Mouse (Mus musculus): ENCODE data around the gene Apol7e. TPM values are rescaled to one million over a fixed set of nuclear protein-coding genes. Genes with fewer than 3 reads are reported as not detected.
"Not testable (repeated sequence)": the region's sequence is repeated elsewhere in the genome, so short reads cannot be mapped to it uniquely, and the experiment has no call there.

The Apol7e gene
- under 1 TPM in 1 of 2 experiments, not detected in 1; 0.96 TPM for total RNA-seq (2021)
- long read RNA-seq, experiment 1, partial matches to known transcripts = 0 of 2 reads
- long read RNA-seq, experiment 1, other reads (novel, unspliced or antisense) = 2 of 2 reads
- long read RNA-seq, experiment 2, partial matches to known transcripts = 0 of 2 reads
- long read RNA-seq, experiment 2, other reads (novel, unspliced or antisense) = 2 of 2 reads

GRCm38 (mm10) chr15:77698656-77699055 is at the start of gene Apol7e:
Gene Apol7e, plus strand, starts transcription at chr15:77698857.
- intact Hi-C loops (cut with DNase I); DNase-seq: not testable (repeated sequence)

DNA sequence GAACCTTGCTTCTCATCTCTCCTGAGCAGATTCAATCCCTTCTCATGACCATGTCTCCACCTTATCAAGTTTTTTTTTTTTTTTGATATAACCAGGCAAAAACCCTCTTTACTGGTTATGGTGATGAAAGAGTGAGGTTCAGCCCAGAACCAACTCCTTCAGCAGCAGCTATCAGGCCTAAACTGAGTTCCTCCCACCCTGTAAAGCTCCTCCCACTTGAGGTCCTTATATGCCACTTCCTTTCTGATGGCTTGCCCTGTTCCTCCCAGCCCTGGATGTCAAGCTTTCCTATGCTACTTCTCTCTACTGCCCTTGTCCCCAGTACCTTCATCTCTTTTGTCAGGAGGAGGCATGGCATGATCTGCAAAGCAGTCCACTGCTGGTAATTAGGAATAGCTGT is 47.5 kb upstream of the Apol7e start:
- intact Hi-C loops (cut with DNase I); DNase-seq: not testable (repeated sequence)

DNA sequence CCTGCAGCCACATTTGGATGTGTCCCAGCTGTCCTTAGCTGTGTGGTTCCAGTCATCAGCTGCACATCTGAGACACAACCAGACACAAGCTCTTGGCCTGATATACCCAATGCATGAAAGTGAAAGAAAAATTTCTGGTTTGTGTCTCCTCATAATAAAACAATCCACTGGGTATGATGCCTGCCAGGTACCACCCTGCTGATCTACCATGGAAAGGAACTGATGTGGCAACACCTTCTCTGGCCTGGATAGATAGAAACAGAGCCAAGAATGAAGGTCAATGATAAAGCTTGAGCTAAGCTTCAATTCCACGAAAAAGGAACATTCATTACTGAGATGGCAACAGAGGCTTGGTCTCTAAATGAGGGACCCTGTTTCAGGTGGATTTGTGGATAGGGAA is 38.9 kb upstream of the Apol7e start:
- intact Hi-C loops (cut with DNase I); DNase-seq: not testable (repeated sequence)

GRCm38 (mm10) chr15:77661841-77662240 is 36.8 kb upstream of the Apol7e start:
- DNase-seq; intact Hi-C loops (cut with DNase I): not testable (repeated sequence)

DNA sequence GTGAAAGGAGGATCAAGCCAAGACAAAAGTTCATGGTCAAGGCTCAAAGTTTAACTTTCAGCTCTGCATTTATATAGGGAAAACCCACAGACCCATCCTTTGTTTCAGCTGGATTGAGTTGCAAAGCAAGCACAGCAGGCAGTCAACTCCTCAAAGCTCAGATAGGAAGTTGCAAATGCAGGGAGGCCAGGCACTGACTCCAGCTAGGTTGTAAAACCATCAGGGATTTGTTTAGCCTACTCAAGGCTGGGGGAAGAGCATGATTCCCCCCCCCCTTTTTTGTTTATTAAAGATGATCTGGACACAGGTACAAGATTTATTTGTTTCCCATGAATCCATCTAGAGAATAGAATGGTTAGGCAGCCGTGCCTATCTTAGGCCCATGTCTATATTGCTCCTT is 24.6 kb upstream of the Apol7e start:
- DNase-seq; intact Hi-C loops (cut with DNase I): not testable (repeated sequence)

DNA sequence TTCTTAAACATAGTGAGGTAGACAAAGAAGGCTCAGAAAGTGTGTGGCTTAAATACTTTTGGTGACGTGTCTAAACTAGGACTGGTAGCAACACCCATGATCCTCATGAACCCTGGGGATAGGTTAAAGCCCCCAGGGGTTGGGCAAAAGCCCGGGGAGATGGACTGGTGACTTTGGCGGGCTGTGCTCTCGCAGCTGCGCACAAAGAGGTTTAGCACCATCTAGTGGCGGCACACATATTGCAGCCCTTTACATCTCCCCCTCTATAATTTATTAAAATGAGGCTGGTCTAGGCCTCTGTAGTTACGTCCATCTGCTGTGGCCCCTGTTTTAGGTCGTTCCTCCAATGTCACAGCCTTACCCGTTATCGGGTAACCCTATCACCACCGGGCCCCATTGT is 14.7 kb upstream of the Apol7e start:
- intact Hi-C loops (cut with DNase I) = not testable (repeated sequence)

GRCm38 (mm10) chr15:77691532-77692311 is 6.9 kb upstream of the Apol7e start:
- DNase-seq; intact Hi-C loops (cut with DNase I): not testable (repeated sequence)

More for the DNA sequence above, 14.7 kb upstream of the Apol7e start:
- DNase-seq = peak; percentile 6 to 14

GRCm38 (mm10) chr15:77694687-77695295 is 3.9 kb upstream of the Apol7e start:
- peak in 1 of 2 experiments; percentile 11 for DNase-seq
- intact Hi-C loops (cut with DNase I) = not testable (repeated sequence)

DNA sequence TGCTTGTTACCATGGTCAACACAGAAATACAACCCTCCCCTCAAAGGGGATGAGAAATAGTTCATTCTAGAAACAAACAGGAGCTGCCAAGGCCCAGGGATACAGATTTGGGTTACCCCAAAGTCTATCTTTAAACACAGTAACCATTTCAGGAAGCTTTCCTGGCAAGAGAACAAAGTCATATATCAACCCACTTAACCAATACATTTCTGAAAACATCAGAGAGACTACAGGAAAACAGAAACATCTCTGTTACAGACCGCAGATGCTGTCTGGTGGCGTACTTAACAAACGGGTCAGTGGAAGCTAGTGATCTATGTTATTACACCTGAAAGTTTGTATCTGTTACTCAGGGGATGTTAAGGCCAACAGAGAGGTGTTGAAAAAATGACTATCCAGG is 6.6 kb downstream of the Apol7e start:
- DNase-seq; intact Hi-C loops (cut with DNase I): not testable (repeated sequence)

DNA sequence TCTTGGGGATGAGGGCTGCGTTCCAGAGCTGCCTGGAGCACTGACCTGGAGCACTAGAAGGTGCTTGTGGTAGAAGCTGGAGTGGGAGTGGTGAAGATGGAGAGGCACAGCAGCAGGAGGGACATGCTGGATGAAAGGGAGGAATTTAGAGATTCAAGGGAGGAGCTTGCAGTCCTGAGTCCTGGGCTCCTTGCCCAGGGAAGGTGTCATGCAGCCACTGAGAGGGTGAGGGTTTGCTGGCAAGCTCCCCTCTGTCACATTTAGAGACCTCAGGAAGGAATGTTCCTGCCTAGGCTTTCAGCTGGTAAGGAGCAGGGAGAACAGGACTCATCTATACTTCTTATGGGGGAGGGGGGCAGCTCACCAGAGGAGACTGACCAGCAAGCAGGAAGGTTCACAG is 10.3 kb downstream of the Apol7e start:
- DNase-seq; intact Hi-C loops (cut with DNase I): not testable (repeated sequence)

DNA sequence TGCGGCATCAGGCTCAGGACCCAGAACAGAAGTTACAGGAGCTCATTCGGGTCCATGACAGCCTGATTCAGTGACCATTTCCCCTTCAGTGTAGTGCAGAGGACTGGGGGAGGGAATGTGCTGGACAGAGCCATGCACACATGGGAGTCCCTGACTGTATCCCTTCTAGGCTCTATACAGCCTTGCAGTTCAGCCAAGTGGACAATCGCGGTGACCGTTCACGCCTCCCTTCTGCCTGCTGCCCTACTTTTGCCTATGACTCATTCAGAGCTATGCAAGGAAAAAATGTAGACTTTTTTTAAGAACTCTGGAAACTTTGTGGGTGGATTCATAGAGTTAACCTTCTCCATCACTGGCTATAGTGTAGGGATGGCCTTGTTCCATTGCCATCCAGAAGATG is 19.6 kb downstream of the Apol7e start:
- DNase-seq; intact Hi-C loops (cut with DNase I): not testable (repeated sequence)

- intact Hi-C loops (cut with DNase I); DNase-seq: not testable (repeated sequence)
Measured at GRCm38 (mm10) chr15:77721509-77721908, 22.9 kb downstream of the Apol7e start.

DNA sequence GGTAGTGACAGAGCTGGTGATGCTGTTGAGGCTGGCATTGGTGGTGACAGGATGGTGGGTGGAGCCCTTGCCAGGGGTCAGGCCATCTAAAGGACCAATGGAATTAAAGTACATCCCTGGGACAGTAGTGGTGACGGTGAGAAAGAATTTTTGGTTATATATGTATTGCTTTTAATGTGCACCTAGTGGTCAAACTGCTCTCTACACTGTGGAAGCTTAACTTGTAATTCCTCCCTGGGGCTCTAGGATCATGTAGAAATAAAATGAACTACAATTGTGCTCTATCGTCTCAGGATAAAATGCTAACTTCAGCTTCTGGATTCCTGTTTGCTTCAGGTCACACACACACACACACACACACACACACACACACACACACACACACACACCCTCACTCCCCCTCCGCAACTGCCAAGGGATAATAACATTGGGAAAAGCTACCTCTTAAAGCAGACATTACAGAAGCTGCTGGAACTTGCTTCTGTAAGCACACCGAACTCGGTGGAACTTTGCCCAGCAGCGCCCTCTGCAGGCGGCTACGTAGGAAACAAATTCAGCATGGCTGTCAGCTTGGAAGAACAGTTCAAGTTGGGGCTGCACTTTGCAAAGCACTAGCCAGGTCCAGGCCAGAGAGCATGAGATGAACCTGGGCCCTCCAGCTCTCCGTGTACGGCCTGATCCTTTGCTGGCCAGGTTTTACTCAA is 25.7 kb downstream of the Apol7e start:
- intact Hi-C loops (cut with DNase I); DNase-seq: not testable (repeated sequence)

DNA sequence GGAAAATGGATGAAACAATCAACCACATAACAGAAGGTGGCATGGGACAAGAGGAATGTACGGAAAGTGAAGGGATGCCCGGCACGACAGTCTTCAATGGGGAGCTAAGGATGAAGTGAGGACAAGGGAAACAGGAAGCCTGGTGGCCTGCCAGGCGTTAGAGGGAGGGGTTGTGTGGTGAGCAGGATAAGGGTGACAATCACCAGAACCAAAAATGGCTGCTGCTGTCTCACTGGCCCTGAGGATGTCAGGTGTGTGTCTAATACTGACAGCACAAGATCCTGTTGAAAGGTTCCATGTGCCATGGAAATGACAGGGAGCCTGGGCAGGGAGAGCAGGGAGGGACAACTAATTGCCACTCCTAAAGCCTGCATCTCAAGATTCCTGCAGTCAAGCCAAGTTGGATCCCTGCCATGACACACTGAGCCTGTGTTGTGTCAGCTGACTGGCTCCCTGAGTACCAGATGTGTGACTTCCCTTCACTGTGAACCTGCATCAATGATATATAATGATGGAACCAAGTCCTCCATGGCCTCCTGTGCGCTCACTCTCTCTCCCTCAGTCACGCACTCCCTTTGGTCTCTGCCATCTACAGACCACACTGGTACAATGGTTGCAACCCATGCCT is 26.9 kb downstream of the Apol7e start:
- intact Hi-C loops (cut with DNase I) = not testable (repeated sequence)

GRCm38 (mm10) chr15:77727139-77727538 is 28.5 kb downstream of the Apol7e start:
- intact Hi-C loops (cut with DNase I); DNase-seq: not testable (repeated sequence)

More for the DNA sequence above, 26.9 kb downstream of the Apol7e start:
- not testable (repeated sequence) for DNase-seq

DNA sequence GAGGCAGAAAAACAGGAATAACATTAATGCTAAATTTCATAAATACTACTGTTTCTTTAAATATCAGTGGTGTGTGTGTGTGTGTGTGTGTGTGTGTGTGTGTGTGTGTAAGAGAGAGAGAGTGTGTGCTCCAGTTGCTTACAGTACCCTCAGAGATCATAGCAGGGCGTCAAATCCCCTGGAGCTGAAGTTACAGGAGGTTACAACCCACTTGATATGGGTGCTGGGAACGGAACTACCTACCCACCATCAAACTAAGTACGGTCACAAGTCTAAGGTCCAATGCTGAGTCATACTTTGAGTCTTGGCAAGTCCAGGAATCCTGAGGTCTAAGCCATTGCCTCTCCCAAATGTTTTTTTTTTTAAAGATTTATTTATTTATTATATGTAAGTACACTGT is 29.1 kb downstream of the Apol7e start:
- intact Hi-C loops (cut with DNase I); DNase-seq: not testable (repeated sequence)

- intact Hi-C loops (cut with DNase I); DNase-seq: not testable (repeated sequence)
Measured at GRCm38 (mm10) chr15:77728739-77729138, 30.1 kb downstream of the Apol7e start, which contains the start of gene Apol9b. Gene Apol9b, plus strand, starts transcription at chr15:77729039.

- intact Hi-C loops (cut with DNase I) = no loop called here
Measured at GRCm38 (mm10) chr15:77731605-77732004, 32.9 kb downstream of the Apol7e start.

DNA sequence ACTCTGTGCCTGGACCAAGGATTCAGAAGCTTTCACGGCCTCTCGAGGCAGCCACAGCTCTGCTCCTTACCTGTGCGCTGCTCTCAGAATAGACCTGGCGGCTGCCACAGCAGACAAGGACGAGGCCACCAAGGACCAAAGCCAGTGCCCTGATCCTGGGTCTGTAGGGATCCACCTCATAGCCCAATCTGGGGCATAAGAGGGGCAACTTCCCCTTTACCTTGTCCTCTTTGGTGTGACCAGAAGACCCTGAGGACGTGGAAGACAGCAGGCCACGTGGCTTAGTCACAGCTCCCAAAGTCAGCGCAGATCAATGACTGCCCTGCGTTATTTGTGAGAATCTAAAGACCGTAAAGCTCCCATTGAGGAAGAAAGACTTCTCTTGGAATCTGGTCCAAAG is 34.2 kb downstream of the Apol7e start:
- intact Hi-C loops (cut with DNase I); DNase-seq: not testable (repeated sequence)

More at GRCm38 (mm10) chr15:77731605-77732004, 32.9 kb downstream of the Apol7e start:
- no peak for DNase-seq

GRCm38 (mm10) chr15:77733380-77733779 is 34.7 kb downstream of the Apol7e start:
- DNase-seq; intact Hi-C loops (cut with DNase I): not testable (repeated sequence)
